Mouse (Mus musculus): ENCODE measurements at regions not wholly inside any gene's neighbourhood (a gene's known extent, or its start where the extent isn't known, plus 50 kb on each side); places are given as distances from the start of the nearest gene placed in this dataset.

GRCm38 (mm10) chr9:48055246-48055645 lies 106.6 kb upstream of the Nxpe4 start:
- TF ChIP-seq POLR2A (IDR thresholded peaks at IDR 0.05; ENCODE audit: insufficient read depth, low read depth, low read length) = no peak
- no peak for TF ChIP-seq EP300 (IDR thresholded peaks at IDR 0.05; ENCODE audit: insufficient read depth, low read depth, low read length)
- TF ChIP-seq CTCF (IDR thresholded peaks at IDR 0.05) = no peak
- intact Hi-C loops (cut with DNase I) = no loop called here
- WGBS = 84% methylated on average over 10 of the region's 10 CpGs

GRCm38 (mm10) chr9:48058599-48058998 lies 103.2 kb upstream of the Nxpe4 start:
- WGBS = 26% methylated on average over 8 of the region's 8 CpGs
- no peaks in the 10 kb centered on the region for H3K4me1 ChIP-seq (ENCODE audit: control insufficient read depth, insufficient read depth, low read length)
- TF ChIP-seq CTCF (IDR thresholded peaks at IDR 0.05) (no peak), POLR2A (IDR thresholded peaks at IDR 0.05; ENCODE audit: insufficient read depth, low read depth, low read length) (no peak), EP300 (IDR thresholded peaks at IDR 0.05; ENCODE audit: insufficient read depth, low read depth, low read length) (no peak)
- H3K36me3 ChIP-seq (ENCODE audit: control insufficient read depth, insufficient read depth, low read length) = no peaks in the 10 kb centered on the region
- no peaks in the 10 kb centered on the region for H3K27me3 ChIP-seq (ENCODE audit: control insufficient read depth, insufficient read depth, low read length)
- no peak for DNase-seq
- no peaks in the 10 kb centered on the region for H3K79me2 ChIP-seq (replicated peaks; ENCODE audit: control insufficient read depth, insufficient read depth, low read length)
- intact Hi-C loops (cut with DNase I) = no loop called here
- no peak overlapping the region for H3K4me3 ChIP-seq
- H3K27ac ChIP-seq = no peak overlapping the region
- no peak overlapping the region for H3K9ac ChIP-seq (ENCODE audit: low read depth, low read length)

More at GRCm38 (mm10) chr9:48055246-48055645, 106.6 kb upstream of the Nxpe4 start:
- no peaks in the 10 kb centered on the region for H3K4me1 ChIP-seq (ENCODE audit: control insufficient read depth, insufficient read depth, low read length)
- DNase-seq = no peak
- no peaks in the 10 kb centered on the region for H3K36me3 ChIP-seq (ENCODE audit: control insufficient read depth, insufficient read depth, low read length)
- H3K4me3 ChIP-seq = no peak overlapping the region
- no peak overlapping the region for H3K27ac ChIP-seq
- no peaks in the 10 kb centered on the region for H3K79me2 ChIP-seq (replicated peaks; ENCODE audit: control insufficient read depth, insufficient read depth, low read length)
- no peaks in the 10 kb centered on the region for H3K27me3 ChIP-seq (ENCODE audit: control insufficient read depth, insufficient read depth, low read length)
- H3K9ac ChIP-seq (ENCODE audit: low read depth, low read length) = no peak overlapping the region

GRCm38 (mm10) chr9:48059549-48060165 lies 102.2 kb upstream of the Nxpe4 start:
- 65% methylated on average over 10 of the region's 10 CpGs for WGBS
- Histone ChIP-seq H3K79me2 (replicated peaks; ENCODE audit: control insufficient read depth, insufficient read depth, low read length) (no peaks in the 10 kb centered on the region), H3K4me1 (ENCODE audit: control insufficient read depth, insufficient read depth, low read length) (no peaks in the 10 kb centered on the region), H3K27ac (no peak overlapping the region), H3K4me3 (no peak overlapping the region), H3K9ac (ENCODE audit: low read depth, low read length) (no peak overlapping the region), H3K27me3 (ENCODE audit: control insufficient read depth, insufficient read depth, low read length) (no peaks in the 10 kb centered on the region), H3K36me3 (ENCODE audit: control insufficient read depth, insufficient read depth, low read length) (no peaks in the 10 kb centered on the region)
- intact Hi-C loops (cut with DNase I) = no loop called here
- no peak for DNase-seq
- no peak for TF ChIP-seq EP300 (IDR thresholded peaks at IDR 0.05; ENCODE audit: insufficient read depth, low read depth, low read length)
- TF ChIP-seq CTCF (IDR thresholded peaks at IDR 0.05) = no peak
- no peak for TF ChIP-seq POLR2A (IDR thresholded peaks at IDR 0.05; ENCODE audit: insufficient read depth, low read depth, low read length)

GRCm38 (mm10) chr9:48060996-48061395 lies 100.8 kb upstream of the Nxpe4 start:
- no peak for TF ChIP-seq CTCF (IDR thresholded peaks at IDR 0.05)
- TF ChIP-seq POLR2A (IDR thresholded peaks at IDR 0.05; ENCODE audit: insufficient read depth, low read depth, low read length) = no peak
- TF ChIP-seq EP300 (IDR thresholded peaks at IDR 0.05; ENCODE audit: insufficient read depth, low read depth, low read length) = no peak
- 88% methylated on average over 4 of the region's 4 CpGs for WGBS

GRCm38 (mm10) chr9:48066730-48067345 lies 95.0 kb upstream of the Nxpe4 start:
- H3K27ac ChIP-seq = no peak overlapping the region
- H3K79me2 ChIP-seq (replicated peaks; ENCODE audit: control insufficient read depth, insufficient read depth, low read length) = no peaks in the 10 kb centered on the region
- no peak overlapping the region for H3K4me3 ChIP-seq
- 72% methylated on average over 7 of the region's 7 CpGs for WGBS
- no peaks in the 10 kb centered on the region for H3K4me1 ChIP-seq (ENCODE audit: control insufficient read depth, insufficient read depth, low read length)
- no peaks in the 10 kb centered on the region for H3K27me3 ChIP-seq (ENCODE audit: control insufficient read depth, insufficient read depth, low read length)
- TF ChIP-seq EP300 (IDR thresholded peaks at IDR 0.05; ENCODE audit: insufficient read depth, low read depth, low read length) (no peak), CTCF (IDR thresholded peaks at IDR 0.05) (no peak)
- DNase-seq = no peak
- no peaks in the 10 kb centered on the region for H3K36me3 ChIP-seq (ENCODE audit: control insufficient read depth, insufficient read depth, low read length)
- H3K9ac ChIP-seq (ENCODE audit: low read depth, low read length) = no peak overlapping the region
- intact Hi-C loops (cut with DNase I) = no loop called here

More at GRCm38 (mm10) chr9:48060996-48061395, 100.8 kb upstream of the Nxpe4 start:
- H3K9ac ChIP-seq (ENCODE audit: low read depth, low read length) = no peak overlapping the region
- H3K27me3 ChIP-seq (ENCODE audit: control insufficient read depth, insufficient read depth, low read length) = no peaks in the 10 kb centered on the region
- intact Hi-C loops (cut with DNase I) = no loop called here
- no peaks in the 10 kb centered on the region for H3K36me3 ChIP-seq (ENCODE audit: control insufficient read depth, insufficient read depth, low read length)
- H3K79me2 ChIP-seq (replicated peaks; ENCODE audit: control insufficient read depth, insufficient read depth, low read length) = no peaks in the 10 kb centered on the region
- no peak for DNase-seq
- H3K27ac ChIP-seq = no peak overlapping the region
- no peaks in the 10 kb centered on the region for H3K4me1 ChIP-seq (ENCODE audit: control insufficient read depth, insufficient read depth, low read length)
- H3K4me3 ChIP-seq = no peak overlapping the region

GRCm38 (mm10) chr9:48072592-48072991 lies 89.2 kb upstream of the Nxpe4 start:
- TF ChIP-seq CTCF (IDR thresholded peaks at IDR 0.05) (no peak), POLR2A (IDR thresholded peaks at IDR 0.05; ENCODE audit: insufficient read depth, low read depth, low read length) (no peak), EP300 (IDR thresholded peaks at IDR 0.05; ENCODE audit: insufficient read depth, low read depth, low read length) (no peak)
- no peaks in the 10 kb centered on the region for H3K27me3 ChIP-seq (ENCODE audit: control insufficient read depth, insufficient read depth, low read length)
- no peak overlapping the region for H3K4me3 ChIP-seq
- no peaks in the 10 kb centered on the region for H3K79me2 ChIP-seq (replicated peaks; ENCODE audit: control insufficient read depth, insufficient read depth, low read length)
- H3K27ac ChIP-seq = no peak overlapping the region
- no peaks in the 10 kb centered on the region for H3K4me1 ChIP-seq (ENCODE audit: control insufficient read depth, insufficient read depth, low read length)
- WGBS = 58% methylated on average over 1 of the region's 1 CpGs
- intact Hi-C loops (cut with DNase I) = no loop called here
- H3K9ac ChIP-seq (ENCODE audit: low read depth, low read length) = no peak overlapping the region
- no peaks in the 10 kb centered on the region for H3K36me3 ChIP-seq (ENCODE audit: control insufficient read depth, insufficient read depth, low read length)
- no peak for DNase-seq
